Mouse (Mus musculus): Measurements from ENCODE around the gene Cog5. TPM values are rescaled to one million over a fixed set of nuclear protein-coding genes. Genes with fewer than 3 reads are reported as not detected.

Gene Cog5
- total RNA-seq, 2 experiments from 2014 or later = 35.5 to 44.6 TPM

GRCm38 (mm10) chr12:31709665-31710064 is 55.0 kb downstream of the Cog5 start:
- no peak for DNase-seq

- DNase-seq = no peak
Measured at GRCm38 (mm10) chr12:31712233-31712632, 57.6 kb downstream of the Cog5 start.

- DNase-seq = no peak
Measured at GRCm38 (mm10) chr12:31712727-31713126, 58.1 kb downstream of the Cog5 start.

DNA sequence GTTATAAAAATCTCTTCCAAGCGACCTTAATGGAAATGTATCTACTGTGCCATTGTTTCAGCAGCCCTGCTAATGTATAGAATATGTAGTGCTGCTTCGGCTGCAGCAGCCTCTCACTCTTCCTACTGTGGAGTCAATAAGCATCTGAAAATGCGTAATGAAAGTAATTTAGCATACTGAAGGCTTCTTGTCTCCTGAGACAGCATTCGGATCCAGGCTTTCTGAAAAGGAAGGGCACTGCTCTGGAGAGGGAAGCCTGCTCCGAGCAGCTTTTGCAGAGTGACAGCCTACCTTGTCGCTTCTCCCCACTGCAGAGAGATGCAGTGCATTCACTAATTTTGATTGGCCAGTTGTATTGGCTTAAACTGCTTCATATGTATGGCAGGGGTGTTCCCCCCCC is 58.9 kb downstream of the Cog5 start, which contains the start of gene Gpr22:
Gpr22 (minus strand) TSS at position 348 of the 400 bp plus-strand sequence.
- DNase-seq = no peak

- no peak for DNase-seq
Measured at GRCm38 (mm10) chr12:31714070-31714469, 59.4 kb downstream of the Cog5 start.

DNA sequence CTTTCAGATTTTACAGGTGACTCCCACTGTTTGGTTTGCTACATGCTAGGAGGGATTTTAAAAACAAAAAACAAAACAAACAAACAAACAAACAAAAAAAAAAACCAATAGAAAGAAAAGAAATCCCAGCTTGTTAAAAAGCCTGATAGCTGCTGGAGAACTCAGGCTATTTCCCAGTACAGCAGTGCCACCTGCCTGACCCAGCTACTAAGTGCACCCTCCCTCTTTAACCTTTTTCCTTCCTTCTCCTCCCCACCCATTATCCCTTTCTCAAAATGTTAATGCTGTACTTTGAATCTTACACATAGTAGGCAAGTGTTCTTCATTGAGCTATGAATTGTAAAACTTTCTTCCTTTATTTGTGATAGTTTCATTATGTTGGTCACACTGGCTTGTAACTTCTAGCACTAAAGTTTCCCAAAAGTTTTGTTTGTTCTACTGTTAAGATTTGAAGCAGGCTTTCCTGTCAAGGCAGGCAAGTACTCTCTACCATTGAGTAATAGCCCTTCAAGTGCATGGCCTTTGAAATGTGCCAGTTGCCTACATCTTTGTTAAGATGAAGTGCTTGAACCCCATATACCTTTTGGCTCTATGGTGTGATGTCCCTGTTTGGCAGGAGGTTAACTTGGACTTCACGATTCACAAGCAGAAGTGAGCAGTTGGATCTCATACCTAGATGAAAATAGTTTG is 65.1 kb downstream of the Cog5 start:
- peak in 1 of 2 experiments; percentile 10 for DNase-seq

GRCm38 (mm10) chr12:31724576-31724975 is 69.9 kb downstream of the Cog5 start:
- DNase-seq = no peak

GRCm38 (mm10) chr12:31725511-31726275 is 71.0 kb downstream of the Cog5 start:
- peak; percentile 42 to 50 for DNase-seq

GRCm38 (mm10) chr12:31726707-31727106 is 72.0 kb downstream of the Cog5 start:
- DNase-seq = no peak

DNA sequence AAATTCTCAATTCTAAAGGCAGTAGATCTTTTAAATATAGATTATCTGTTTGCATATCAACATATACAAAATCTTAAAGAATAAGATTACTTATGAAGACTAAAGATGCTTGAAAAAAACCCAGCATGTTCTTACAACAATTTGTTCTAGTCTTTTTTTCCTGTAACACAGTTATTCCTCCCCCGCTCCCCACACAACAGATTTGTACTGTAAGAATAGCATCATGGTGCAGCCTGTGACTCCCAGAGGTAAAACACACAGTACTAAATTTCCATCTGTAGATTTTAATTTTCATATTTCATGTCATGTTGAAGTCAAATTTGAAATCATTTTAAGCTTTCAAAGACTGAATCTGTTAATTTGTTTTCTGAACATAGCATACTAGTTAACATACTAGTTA is 75.5 kb downstream of the Cog5 start:
- no peak for DNase-seq

DNA sequence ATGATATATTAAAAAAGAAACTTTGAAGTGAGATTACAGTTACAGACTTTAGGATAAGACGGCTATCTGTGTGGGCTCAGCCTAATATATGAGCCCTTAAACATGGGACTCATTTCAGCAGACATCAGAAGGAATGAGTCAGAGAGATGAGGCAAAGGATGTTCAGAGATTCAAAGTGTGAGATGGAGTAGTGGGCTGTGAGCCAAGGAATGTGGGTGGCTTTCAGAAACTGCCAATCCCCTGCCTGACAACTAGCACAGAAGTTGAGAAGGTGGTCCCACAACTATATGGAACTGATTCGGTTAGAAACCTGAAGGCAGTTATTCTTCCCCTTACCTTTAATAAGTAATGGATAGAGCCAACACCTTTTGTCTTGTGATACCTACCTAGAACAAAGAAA is 79.9 kb downstream of the Cog5 start:
- no peak for DNase-seq

DNA sequence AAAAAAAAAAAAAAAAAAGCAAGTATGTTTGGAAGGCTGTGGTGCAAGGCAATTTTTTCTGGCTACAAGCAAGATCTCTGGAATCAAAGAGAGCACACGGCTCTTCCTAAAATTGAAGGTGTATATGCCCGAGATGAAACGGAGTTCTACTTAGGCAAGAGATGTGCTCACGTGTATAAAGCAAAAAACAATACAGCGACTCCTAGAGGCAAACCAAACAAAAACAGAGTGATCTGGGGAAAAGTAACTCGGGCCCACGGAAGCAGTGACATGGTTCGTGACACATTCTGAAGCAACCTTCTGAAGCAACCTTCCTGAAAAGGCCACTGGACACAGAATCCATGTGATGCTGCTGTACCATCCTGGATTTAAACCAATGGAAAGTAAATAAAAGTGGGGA is 92.6 kb downstream of the Cog5 start:
- no peak for DNase-seq

- DNase-seq = no peak
Measured at GRCm38 (mm10) chr12:31749846-31750245, 95.2 kb downstream of the Cog5 start.

- DNase-seq = no peak
Measured at GRCm38 (mm10) chr12:31754465-31754864, 99.8 kb downstream of the Cog5 start.

GRCm38 (mm10) chr12:31755885-31756755 is 101.5 kb downstream of the Cog5 start:
- DNase-seq = no peak

DNA sequence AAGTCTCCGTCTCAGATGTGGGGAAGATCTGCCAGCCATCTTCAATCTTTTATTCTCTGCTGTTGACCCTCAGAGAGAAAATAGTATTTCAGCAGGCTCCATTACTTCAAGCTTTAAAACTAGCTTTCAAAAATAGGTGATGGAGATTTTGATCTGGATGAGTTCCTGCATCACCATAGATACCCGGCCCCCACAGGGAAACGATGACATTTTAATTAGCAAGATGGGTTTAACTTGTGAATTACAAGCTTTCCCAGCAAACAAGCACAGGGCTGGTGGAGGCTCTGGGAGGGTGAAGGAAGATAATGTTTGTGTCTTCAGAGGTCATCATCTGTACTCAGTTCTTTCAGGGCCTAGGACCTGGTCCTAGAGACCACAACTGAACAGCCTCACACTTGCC is 118.9 kb downstream of the Cog5 start:
- DNase-seq = no peak

- DNase-seq = no peak
Measured at GRCm38 (mm10) chr12:31784291-31784690, 129.6 kb downstream of the Cog5 start.

GRCm38 (mm10) chr12:31788530-31788929 is 133.9 kb downstream of the Cog5 start:
- no peak for DNase-seq

DNA sequence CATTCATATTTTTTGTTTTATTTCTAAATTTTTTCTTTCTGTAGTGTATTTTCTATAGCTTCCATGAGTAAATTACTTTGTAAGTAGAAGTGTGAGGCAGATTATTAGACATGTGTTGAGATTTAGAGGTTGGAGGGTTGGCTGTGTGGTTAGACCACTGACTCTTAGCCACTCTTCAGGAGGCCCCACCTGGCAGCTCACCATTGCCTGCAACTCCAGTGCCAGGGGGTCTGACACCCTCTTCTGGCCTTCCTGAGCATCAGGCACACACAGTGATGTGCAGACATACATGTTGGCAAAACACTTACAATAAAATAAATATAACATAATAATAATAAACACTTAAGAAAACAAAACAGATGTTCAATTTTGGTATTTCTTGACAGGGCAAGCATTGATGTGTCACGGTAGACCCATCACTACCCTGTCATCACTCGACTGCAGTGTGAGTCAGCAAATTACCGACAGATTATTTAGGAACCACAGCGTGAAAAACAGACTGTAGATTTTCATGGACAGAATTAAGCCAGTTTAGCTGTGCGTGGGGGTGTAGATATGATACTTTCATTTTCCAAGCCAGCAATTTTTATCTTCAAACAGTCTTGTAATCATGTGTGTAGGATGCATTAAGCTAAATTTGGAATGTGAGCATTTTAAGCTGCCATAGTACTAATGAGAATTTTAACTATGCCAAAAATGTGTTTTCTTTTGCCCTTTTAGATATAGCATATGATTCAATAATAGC is 151.9 kb downstream of the Cog5 start:
- no peak for DNase-seq

- DNase-seq = no peak
Measured at GRCm38 (mm10) chr12:31818051-31818461, 163.4 kb downstream of the Cog5 start.

GRCm38 (mm10) chr12:31819096-31819495 is 164.4 kb downstream of the Cog5 start:
- no peak for DNase-seq

GRCm38 (mm10) chr12:31819520-31819919 is 164.9 kb downstream of the Cog5 start:
- DNase-seq = no peak
